Mouse (Mus musculus): ENCODE measurements around the gene Pltp. TPM values are rescaled to one million over a fixed set of nuclear protein-coding genes. Genes with fewer than 3 reads are reported as not detected.
"Not testable (repeated sequence)": the region's sequence is repeated elsewhere in the genome, so short reads cannot be mapped to it uniquely, and the experiment has no call there.

Pltp gene
- polyA plus RNA-seq, 2 experiments, result 7.6 to 8.4 TPM

DNA sequence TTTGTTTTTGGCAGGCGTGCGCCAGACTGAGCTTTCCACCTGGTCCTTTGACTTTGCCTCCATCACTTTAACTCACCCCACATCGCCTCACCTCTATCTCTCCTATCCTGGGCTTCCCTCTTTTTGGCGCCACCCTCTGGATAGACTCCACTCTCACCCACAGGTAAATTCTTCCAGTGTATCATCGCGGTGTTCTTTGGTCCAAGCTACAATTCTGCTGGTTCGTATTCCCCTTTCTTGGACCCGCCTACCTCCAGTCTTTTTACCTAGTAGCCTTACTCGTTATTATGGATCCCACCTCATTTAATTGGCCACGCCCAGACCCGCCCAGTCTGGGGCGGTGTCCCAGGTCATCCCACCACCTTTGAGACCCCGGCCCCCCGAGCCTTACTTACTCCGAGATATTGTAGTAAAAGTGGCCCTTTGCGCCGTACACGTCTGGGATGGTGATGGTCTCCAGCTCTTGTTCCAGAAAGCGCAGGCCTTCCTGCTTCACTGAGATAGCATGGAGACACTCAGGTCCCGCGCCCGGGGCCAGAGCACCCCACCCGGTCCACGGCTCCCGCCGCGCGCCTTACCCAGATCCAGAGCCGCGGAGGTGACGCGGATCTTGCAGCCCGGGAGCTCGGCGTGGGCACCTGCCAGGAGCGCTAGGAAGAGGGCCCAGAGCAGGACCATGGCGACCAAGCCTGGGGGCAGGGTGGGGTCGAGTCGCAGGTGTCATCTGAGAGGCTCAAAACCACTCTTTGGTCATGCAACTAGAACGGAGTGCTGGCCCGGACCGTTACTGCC, 1.0 kb downstream of the Pltp start:
- no peak overlapping the region for H3K27ac ChIP-seq
- H3K9ac ChIP-seq (replicated peaks), result no peak overlapping the region
- 2% methylated on average over 42 of the region's 42 CpGs for WGBS (ENCODE audit: insufficient replicate concordance)
- ATAC-seq (ENCODE audit: insufficient read depth) (no peak), DNase-seq (ENCODE audit: low read depth in 3 of 3, low spot score in 3 of 3) (no peak)
- H3K4me2 ChIP-seq (ENCODE audit: low read depth), result peak overlapping the region; percentile 49
- TF ChIP-seq EP300 (IDR thresholded peaks at IDR 0.05; ENCODE audit: low read depth) (no peak), CTCF (IDR thresholded peaks at IDR 0.05; ENCODE audit: low read depth) (no peak)
- no peaks in the 10 kb centered on the region for H3K36me3 ChIP-seq (replicated peaks; ENCODE audit: control insufficient read depth, insufficient read depth, low read depth)
- no peaks in the 10 kb centered on the region for H3K9me3 ChIP-seq (ENCODE audit: control insufficient read depth, low read length)
- H3K4me3 ChIP-seq (ENCODE audit: insufficient read depth in 1 of 2, low read depth in 2 of 2, low read length in 2 of 2), result peak overlapping the region; percentile 39 to 44
- H3K4me1 ChIP-seq (replicated peaks; ENCODE audit: control insufficient read depth in 2 of 2, insufficient read depth in 2 of 2, low read length in 1 of 2), result no peaks in the 10 kb centered on the region; a peak in 2 of 4 replicates
- H3K27me3 ChIP-seq (ENCODE audit: control insufficient read depth, insufficient read depth, low read length), result peaks cover 45% of the 10 kb centered on the region

GRCm38 (mm10) chr2:164855572-164855971, 1.9 kb downstream of the Pltp start:
- peaks cover 45% of the 10 kb centered on the region for H3K27me3 ChIP-seq (ENCODE audit: control insufficient read depth, insufficient read depth, low read length)
- H3K4me2 ChIP-seq (ENCODE audit: low read depth); H3K9ac ChIP-seq (replicated peaks); H3K27ac ChIP-seq; ATAC-seq (ENCODE audit: insufficient read depth); H3K9me3 ChIP-seq (ENCODE audit: control insufficient read depth, low read length); DNase-seq (ENCODE audit: low read depth in 3 of 3, low spot score in 3 of 3); H3K4me3 ChIP-seq (ENCODE audit: insufficient read depth in 1 of 2, low read depth in 2 of 2, low read length in 2 of 2); H3K36me3 ChIP-seq (replicated peaks; ENCODE audit: control insufficient read depth, insufficient read depth, low read depth); H3K4me1 ChIP-seq (replicated peaks; ENCODE audit: control insufficient read depth in 2 of 2, insufficient read depth in 2 of 2, low read length in 1 of 2): not testable (repeated sequence)
- 72% methylated on average over 5 of the region's 5 CpGs for WGBS (ENCODE audit: insufficient replicate concordance)

DNA sequence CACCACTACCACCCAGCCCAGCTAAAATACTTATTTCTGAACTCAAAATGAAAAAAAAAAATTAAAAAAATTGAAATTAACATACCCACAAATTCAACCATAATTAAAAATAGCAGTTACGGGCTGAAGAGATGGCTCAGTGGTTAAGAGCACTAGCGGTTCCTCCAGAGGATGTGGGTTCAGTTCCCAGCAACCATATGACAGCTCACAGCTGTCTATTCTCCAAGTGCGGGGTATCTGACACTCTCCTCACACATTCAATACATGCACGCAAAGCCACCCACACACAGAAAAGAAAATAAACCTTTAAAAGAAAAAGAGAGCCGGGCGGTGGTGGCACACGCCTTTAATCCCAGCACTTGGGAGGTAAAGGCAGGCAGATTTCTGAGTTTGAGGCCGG, 7.5 kb downstream of the Pltp start:
- H3K27me3 ChIP-seq (ENCODE audit: control insufficient read depth, insufficient read depth, low read length), result peaks cover 3% of the 10 kb centered on the region
- no peaks in the 10 kb centered on the region for H3K9me3 ChIP-seq (ENCODE audit: control insufficient read depth, low read length)
- no peak for DNase-seq (ENCODE audit: low read depth in 3 of 3, low spot score in 3 of 3)
- TF ChIP-seq EP300 (IDR thresholded peaks at IDR 0.05; ENCODE audit: low read depth) (no peak), CTCF (IDR thresholded peaks at IDR 0.05; ENCODE audit: low read depth) (no peak)
- H3K4me3 ChIP-seq (ENCODE audit: insufficient read depth in 1 of 2, low read depth in 2 of 2, low read length in 2 of 2), result no peak overlapping the region
- H3K4me2 ChIP-seq (ENCODE audit: low read depth), result no peak overlapping the region
- H3K27ac ChIP-seq, result no peak overlapping the region
- no peaks in the 10 kb centered on the region for H3K36me3 ChIP-seq (replicated peaks; ENCODE audit: control insufficient read depth, insufficient read depth, low read depth)
- no peaks in the 10 kb centered on the region for H3K4me1 ChIP-seq (replicated peaks; ENCODE audit: control insufficient read depth in 2 of 2, insufficient read depth in 2 of 2, low read length in 1 of 2)
- WGBS (ENCODE audit: insufficient replicate concordance), result 66% methylated on average over 8 of the region's 8 CpGs
- no peak overlapping the region for H3K9ac ChIP-seq (replicated peaks)
- ATAC-seq (ENCODE audit: insufficient read depth), result no peak

DNA sequence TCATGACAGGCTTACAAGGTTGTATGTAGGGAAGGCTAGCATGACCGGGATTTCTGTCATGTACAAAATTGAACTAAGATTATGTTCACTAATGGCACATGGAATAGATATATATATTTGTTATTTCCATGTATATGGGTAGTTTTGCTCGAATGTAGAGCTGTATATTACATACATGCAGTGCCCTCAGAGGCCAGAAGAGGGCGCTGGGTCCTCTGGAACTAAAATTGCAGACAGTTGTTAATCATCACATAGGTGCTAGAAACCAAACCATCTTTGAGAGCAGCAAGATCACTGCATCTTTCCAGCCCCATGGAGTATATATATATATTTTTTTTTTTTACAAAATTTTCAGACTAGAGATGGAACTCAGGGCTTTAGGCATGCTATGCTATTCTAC, 11.7 kb downstream of the Pltp start:
- no peak overlapping the region for H3K27ac ChIP-seq
- no peak overlapping the region for H3K4me3 ChIP-seq (ENCODE audit: insufficient read depth in 1 of 2, low read depth in 2 of 2, low read length in 2 of 2)
- H3K9me3 ChIP-seq (ENCODE audit: control insufficient read depth, low read length), result no peaks in the 10 kb centered on the region
- H3K27me3 ChIP-seq (ENCODE audit: control insufficient read depth, insufficient read depth, low read length), result no peaks in the 10 kb centered on the region
- H3K4me2 ChIP-seq (ENCODE audit: low read depth), result no peak overlapping the region
- ATAC-seq (ENCODE audit: insufficient read depth) (no peak), DNase-seq (ENCODE audit: low read depth in 3 of 3, low spot score in 3 of 3) (no peak)
- H3K9ac ChIP-seq (replicated peaks), result no peak overlapping the region
- 37% methylated on average over 3 of the region's 3 CpGs for WGBS (ENCODE audit: insufficient replicate concordance)
- TF ChIP-seq EP300 (IDR thresholded peaks at IDR 0.05; ENCODE audit: low read depth) (no peak), CTCF (IDR thresholded peaks at IDR 0.05; ENCODE audit: low read depth) (peak; percentile 63)
- H3K36me3 ChIP-seq (replicated peaks; ENCODE audit: control insufficient read depth, insufficient read depth, low read depth), result no peaks in the 10 kb centered on the region
- no peaks in the 10 kb centered on the region for H3K4me1 ChIP-seq (replicated peaks; ENCODE audit: control insufficient read depth in 2 of 2, insufficient read depth in 2 of 2, low read length in 1 of 2)

DNA sequence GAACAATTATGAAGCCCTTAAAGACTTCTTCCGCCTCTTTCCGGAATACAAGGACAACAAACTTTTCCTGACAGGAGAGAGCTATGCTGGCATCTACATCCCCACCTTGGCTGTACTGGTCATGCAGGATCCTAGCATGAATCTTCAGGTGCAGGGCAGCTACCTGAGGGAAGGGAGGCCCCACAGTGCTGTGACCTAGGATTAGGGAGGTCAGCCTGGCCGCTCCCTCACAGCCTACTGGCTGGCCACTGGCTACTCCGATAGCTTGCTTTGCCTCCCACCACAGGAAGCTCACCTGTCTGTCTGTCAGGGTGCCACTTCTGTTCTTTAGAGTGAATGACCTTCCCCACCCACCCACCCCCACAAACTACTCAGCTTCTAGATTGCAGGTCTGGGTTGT, 22.3 kb downstream of the Pltp start:
- TF ChIP-seq EP300 (IDR thresholded peaks at IDR 0.05; ENCODE audit: low read depth), result no peak
- no peak for TF ChIP-seq CTCF (IDR thresholded peaks at IDR 0.05; ENCODE audit: low read depth)
- H3K9ac ChIP-seq (replicated peaks), result no peak overlapping the region
- ATAC-seq (ENCODE audit: insufficient read depth) (no peak), DNase-seq (ENCODE audit: low read depth in 3 of 3, low spot score in 3 of 3) (no peak)
- peaks cover 0 to 3% of the 10 kb centered on the region in 2 experiments; a peak in 1 of 4 replicates for H3K4me1 ChIP-seq (replicated peaks; ENCODE audit: control insufficient read depth in 2 of 2, insufficient read depth in 2 of 2, low read length in 1 of 2)
- no peak overlapping the region for H3K27ac ChIP-seq
- H3K36me3 ChIP-seq (replicated peaks; ENCODE audit: control insufficient read depth, insufficient read depth, low read depth), result peaks cover 3% of the 10 kb centered on the region; the same call in 1 of the 2 replicates
- peak overlapping the region; percentile 100 for H3K4me2 ChIP-seq (ENCODE audit: low read depth)
- WGBS (ENCODE audit: insufficient replicate concordance), result 95% methylated on average over 4 of the region's 4 CpGs
- no peaks in the 10 kb centered on the region for H3K9me3 ChIP-seq (ENCODE audit: control insufficient read depth, low read length)
- no peaks in the 10 kb centered on the region for H3K27me3 ChIP-seq (ENCODE audit: control insufficient read depth, insufficient read depth, low read length)
- no peak overlapping the region for H3K4me3 ChIP-seq (ENCODE audit: insufficient read depth in 1 of 2, low read depth in 2 of 2, low read length in 2 of 2)

Data from liver, embryonic 14.5 days (tissue).